Mouse (Mus musculus): ENCODE measurements at regions not wholly inside any gene's neighbourhood (a gene's known extent, or its start where the extent isn't known, plus 50 kb on each side); places are given as distances from the start of the nearest gene placed in this dataset.

DNA sequence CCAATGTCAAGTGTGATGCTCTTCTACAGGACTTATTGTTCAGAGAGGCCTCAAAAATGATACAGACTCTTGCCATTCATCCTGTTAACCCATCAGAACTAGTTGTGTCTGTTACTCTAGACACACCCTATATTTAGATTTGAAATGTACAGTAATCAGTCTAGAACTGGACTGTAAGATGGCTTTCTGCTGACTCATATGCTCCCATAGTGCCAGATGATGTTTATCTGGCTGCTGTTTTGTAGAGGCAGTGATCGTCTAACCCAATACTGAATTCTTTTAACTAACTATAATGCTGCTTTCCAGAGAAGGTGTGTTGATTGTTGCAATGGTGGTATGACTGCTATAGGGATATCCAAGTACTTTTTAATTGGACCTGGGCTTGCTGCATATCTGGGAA is 185.9 kb upstream of the Npsr1 start:
- DNase-seq, result no peak

DNA sequence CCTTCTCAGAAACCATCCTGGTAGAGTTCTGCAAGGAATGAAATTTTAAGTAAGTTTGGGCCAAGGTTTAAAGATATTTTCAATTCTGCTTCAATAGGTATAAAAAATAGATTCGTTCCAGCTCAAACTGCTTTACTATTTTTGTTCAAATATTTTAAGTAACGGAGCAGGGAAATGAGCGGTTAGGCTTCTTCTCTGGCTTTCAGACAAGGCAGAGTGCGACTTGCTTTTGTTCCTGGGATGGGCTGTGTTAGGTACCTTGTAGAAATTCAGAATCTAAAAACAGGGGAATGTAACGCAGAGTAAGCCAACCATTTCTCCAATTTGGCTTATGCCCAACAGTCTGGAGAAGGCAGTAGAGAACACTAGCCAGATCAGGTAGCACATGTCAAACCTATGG is 180.5 kb upstream of the Npsr1 start:
- no peak for DNase-seq

DNA sequence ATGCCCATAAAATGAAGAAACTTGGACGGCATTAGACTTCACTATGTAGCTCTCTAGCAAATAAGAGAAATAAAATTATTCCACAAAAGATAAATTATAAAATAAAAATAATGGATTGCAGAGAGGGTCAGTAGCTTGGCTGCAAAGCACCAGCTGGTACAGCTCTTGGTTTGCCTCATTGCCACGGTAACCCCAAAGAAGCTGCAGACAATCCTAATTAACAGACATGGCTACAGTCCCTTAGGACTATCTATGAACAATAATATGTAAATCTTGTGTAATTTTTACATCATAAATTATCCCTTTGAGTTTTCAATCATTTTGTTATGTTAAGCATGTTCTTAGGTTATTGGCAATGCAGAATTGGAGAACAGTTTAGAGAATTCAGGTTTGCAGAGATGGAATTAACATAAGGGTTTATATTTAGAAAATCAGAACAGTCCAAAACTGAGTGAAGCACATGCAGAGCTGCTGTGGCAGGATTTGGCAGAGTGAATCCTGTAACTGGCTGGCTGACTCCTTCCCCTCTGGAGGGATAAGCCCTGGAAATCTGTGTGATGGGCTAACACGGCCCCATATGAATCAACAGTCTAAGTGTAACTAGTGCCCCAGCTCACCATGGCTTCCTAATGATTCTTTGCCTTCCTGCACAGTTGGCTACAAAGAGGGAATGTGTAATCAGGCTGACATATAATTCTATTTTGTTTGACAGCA is 178.4 kb upstream of the Npsr1 start:
- DNase-seq, result peak; percentile 8

DNA sequence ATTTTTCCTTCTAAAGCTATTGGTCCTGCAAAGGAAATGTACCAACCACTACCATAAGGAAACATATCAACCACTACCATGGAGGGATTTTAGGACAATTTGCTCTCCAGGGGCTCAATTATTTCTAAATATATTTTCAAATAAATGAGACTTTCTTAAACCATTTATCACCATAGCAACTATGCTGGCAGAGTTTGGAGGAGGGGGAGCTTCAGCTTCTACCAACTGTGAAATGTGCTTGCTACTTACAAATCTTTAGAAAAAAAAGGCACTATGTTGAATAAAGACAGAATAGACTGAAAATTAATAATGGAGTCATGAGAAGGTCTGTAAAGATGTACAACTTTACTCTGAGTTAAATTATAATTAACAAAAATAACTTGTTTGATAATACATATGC is 165.6 kb upstream of the Npsr1 start:
- no peak for DNase-seq

DNA sequence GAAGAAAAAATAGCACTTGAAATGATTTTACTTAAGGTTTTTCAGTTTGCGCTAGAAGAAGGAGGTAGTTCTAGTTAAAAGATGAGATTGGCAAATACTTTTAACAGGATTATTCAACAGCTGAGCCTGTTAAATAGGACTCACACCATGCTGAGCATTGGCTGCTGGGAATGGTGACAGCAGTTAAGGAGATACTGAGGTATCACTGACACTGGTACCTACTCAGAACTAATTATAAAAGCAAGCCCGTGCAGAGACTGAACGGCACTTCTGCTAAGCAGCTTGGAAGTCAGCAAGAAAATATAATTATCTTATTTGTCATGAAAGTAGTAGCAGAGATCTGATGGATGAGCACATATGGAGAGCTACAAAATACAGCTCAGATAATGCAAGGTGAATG is 163.5 kb upstream of the Npsr1 start:
- DNase-seq, result no peak

DNA sequence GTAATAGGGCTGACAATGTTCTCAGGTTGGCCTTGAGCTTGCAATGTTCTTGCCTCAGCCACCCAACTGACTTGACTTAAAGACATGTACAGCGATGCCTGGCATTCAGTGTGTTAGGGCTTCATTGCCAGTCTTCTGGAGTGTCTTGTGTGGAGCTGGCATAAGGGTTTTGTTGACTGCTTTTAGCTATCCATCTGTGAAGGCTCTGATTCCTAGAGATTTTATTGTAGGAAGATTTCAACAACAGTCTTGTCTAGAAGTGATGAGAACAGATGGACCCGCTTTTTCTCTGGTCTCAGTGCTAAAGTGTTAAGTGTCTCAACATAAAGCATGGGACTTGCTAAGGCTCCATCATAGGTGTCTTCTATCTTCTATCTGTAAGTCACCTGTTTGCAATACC is 145.3 kb upstream of the Npsr1 start:
- no peak for DNase-seq

DNA sequence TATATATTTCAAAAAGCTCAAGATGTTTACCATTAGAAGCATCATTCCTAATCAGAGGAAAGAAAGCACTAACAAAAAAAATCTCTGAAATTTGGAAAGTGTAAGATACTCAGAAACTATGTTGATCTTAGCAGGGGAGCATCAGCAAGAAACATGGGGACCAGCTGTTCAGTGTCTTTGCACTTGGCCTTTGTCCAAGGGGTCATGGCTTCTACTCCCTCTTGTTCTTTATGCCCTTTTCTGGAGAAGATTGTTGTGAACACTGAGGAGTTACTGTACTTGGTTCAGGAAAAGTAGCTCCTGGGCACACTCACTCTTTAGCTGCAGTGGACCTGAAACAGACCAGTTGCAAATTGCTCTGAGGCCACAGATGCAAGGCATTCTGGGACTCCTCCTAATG is 141.2 kb upstream of the Npsr1 start:
- no peak for DNase-seq

DNA sequence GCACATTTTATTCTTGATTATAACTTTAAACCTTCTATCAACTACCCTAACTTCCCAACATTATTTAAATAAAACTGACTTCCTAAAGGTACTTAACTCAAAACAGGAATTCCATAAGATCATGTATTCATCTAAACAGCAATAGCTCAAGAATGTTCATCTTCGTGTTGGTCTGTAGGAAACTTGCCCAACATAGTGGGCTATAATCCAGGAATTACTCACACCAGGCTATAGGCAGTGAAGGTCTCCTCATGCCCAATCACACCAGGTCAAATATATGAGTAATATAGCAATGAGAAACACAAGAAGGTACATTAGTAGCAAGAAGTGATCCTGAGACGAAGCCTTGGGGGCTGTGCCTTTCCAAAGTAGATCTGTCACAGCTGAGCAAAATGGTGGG is 128.1 kb upstream of the Npsr1 start:
- no peak for DNase-seq

DNA sequence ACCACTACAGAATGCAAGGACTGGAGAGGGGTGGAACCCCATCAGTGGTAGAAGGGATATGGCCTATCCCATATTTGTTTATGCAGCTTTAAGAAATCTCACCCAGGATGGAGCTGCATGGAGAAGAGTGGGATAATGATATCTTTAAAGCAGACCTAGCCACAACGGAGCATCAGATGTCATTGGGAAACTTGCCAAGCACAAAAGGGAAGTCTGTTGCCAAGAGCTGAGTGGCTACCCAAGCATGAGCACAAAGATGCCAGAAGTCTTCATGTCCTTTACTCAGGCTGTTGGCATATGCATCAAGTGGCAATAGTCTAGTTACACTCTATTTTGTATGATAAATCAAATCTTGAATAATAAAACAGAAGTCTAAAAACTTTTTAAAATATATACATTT is 124.6 kb upstream of the Npsr1 start:
- no peak for DNase-seq

DNA sequence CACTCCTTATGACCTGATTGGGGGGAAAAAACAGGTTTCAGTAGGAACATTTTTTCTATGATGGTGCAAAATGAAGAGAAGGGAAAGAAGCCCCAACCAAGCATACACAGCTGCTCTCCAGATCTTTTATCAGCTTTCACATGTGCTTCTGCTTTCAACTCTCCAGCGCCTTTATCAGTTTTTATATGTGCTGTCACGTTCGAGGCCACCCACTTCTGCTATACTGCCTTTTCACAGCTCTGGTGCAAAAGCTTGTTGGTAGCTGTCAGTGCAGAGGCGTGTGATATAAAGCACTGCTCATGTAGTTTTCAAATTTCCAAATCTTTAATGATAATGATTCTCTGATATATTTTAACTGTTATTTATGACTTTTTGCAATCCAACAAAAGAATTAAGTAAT is 120.2 kb upstream of the Npsr1 start:
- DNase-seq, result no peak

DNA sequence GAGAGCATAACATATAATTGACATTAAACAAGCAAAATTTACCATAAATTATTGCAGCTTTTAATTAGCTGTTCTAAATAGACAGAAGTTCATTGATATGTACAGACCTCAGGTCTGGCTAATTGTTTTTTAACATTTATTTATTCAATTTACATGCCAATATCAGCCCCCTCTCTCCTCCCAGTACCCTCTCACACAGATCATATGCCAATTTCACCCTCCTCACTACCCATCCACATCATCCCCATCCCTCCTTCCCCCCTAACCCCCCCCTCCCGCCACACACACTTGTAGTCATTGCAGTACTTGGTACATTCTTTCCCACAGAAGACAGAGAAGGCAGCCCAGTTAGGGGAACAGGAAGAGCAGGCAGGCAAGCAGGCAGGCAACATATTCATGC is 91.4 kb upstream of the Npsr1 start:
- no peak for DNase-seq

DNA sequence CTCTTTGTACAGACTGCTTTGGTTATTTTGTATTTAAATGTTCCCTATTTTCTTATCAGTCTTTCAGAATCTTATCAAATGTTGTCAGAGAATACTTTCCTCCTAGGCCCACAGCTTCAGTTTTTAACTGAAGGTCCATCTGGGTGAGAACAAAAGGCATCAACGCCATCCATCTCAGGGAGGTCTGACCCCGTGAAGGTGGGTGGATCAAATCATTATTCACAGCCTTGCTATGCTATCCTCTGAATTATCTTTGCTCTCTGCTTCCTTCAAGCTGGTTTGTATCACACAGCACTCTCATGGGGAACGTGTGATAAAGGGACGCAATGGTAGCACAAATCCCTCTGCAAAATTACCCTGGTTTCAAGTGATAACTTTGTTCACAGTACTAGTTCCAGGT is 59.5 kb upstream of the Npsr1 start:
- DNase-seq, result no peak

All from right cerebral cortex, postnatal 14 days (tissue).